Mouse (Mus musculus) neural tube, embryonic 11.5 days (tissue): ENCODE measurements at regions not wholly inside any gene's neighbourhood (a gene's known extent, or its start where the extent isn't known, plus 50 kb on each side); places are given as distances from the start of the nearest gene placed in this dataset.

Source experiments
- ATAC-seq: fragments of 200-750 bp; cut with Nextera tagmentation; 2 replicates; pipeline ENCODE4 v1.8.0; 2017; ENCODE audit warnings: moderate number of reproducible peaks, mild to moderate bottlenecking, moderate TSS enrichment, moderate library complexity; ENCODE audit not compliant: insufficient read depth, low FRiP score, low TSS enrichment
- DNase-seq: peaks from one replicate; pipeline ENCODE4 v3.0.0-alpha.2; 2015; ENCODE audit warnings: low spot score
- H3K27ac ChIP-seq: fragments of 300-500 bp; sonication (generic); 2 replicates; pipeline ENCODE4 v1.5.1; 2014; ENCODE audit warnings: low read depth, mild to moderate bottlenecking, low read length
- H3K27me3 ChIP-seq: fragments of 300-500 bp; sonication (generic); 2 replicates; pipeline ENCODE4 v1.6.1; 2014; ENCODE audit warnings: mild to moderate bottlenecking, low read length, mixed read lengths; ENCODE audit not compliant: control insufficient read depth, insufficient read depth
- H3K36me3 ChIP-seq: fragments of 300-500 bp; sonication (generic); 2 replicates; pipeline ENCODE4 v1.6.1; 2014; ENCODE audit warnings: mild to moderate bottlenecking, low read length, moderate library complexity, mixed read lengths; ENCODE audit not compliant: control insufficient read depth, insufficient read depth
- H3K4me1 ChIP-seq: fragments of 300-500 bp; sonication (generic); 2 replicates; pipeline ENCODE4 v1.6.1; 2014; ENCODE audit warnings: low read length, mixed read lengths; ENCODE audit not compliant: control insufficient read depth, insufficient read depth
- H3K4me2 ChIP-seq: fragments of 300-500 bp; sonication (generic); 2 replicates; pipeline ENCODE4 v1.6.1; 2014; ENCODE audit warnings: low read depth, mild to moderate bottlenecking, moderate library complexity
- H3K4me3 ChIP-seq: fragments of 300-500 bp; sonication (generic); 2 replicates; pipeline ENCODE4 v1.5.1; 2014; ENCODE audit warnings: low read depth, low read length
- H3K9ac ChIP-seq: fragments of 300-500 bp; sonication (generic); 2 replicates; pipeline ENCODE4 v1.6.1; 2014; ENCODE audit warnings: mild to moderate bottlenecking, low read length
- H3K9me3 ChIP-seq: fragments of 300-500 bp; sonication (generic); 2 replicates; pipeline ENCODE4 v1.6.1; 2016; ENCODE audit warnings: low read length; ENCODE audit not compliant: control insufficient read depth
- WGBS: fragments of 180-500 bp; shearing (Covaris S2); extraction: QIAGEN DNeasy Blood & Tissue Kit; methylation state at CpG from one replicate; pipeline ENCODE4 v1.1.7; 2014; 5-methylcytosine and 5-hydroxymethylcytosine counted together

- Histone ChIP-seq H3K36me3 (no peaks in the 10 kb centered on the region), H3K27ac (no peak overlapping the region), H3K4me1 (no peaks in the 10 kb centered on the region), H3K9ac (no peak overlapping the region), H3K4me2 (no peak overlapping the region), H3K9me3 (no peaks in the 10 kb centered on the region), H3K4me3 (no peak overlapping the region), H3K27me3 (no peaks in the 10 kb centered on the region)
- ATAC-seq (no peak), DNase-seq (no peak)
- 91% methylated on average over 1 of the region's 1 CpGs for WGBS
Measured at GRCm38 (mm10) chr1:114456406-114456805, 1228.2 kb upstream of the Cntnap5a start.

GRCm38 (mm10) chr1:114496455-114496854 lies 1188.1 kb upstream of the Cntnap5a start:
- Histone ChIP-seq H3K4me1 (no peaks in the 10 kb centered on the region), H3K4me3 (no peak overlapping the region), H3K27ac (no peak overlapping the region), H3K9me3 (no peaks in the 10 kb centered on the region), H3K4me2 (no peak overlapping the region), H3K9ac (no peak overlapping the region), H3K27me3 (no peaks in the 10 kb centered on the region), H3K36me3 (no peaks in the 10 kb centered on the region)
- ATAC-seq (no peak), DNase-seq (no peak)
- WGBS = 73% methylated on average over 1 of the region's 1 CpGs

- Histone ChIP-seq H3K4me1 (no peaks in the 10 kb centered on the region), H3K27ac (no peak overlapping the region), H3K4me2 (no peak overlapping the region), H3K9ac (no peak overlapping the region), H3K27me3 (no peaks in the 10 kb centered on the region), H3K4me3 (no peak overlapping the region), H3K36me3 (no peaks in the 10 kb centered on the region), H3K9me3 (no peaks in the 10 kb centered on the region)
- WGBS = 89% methylated on average over 1 of the region's 1 CpGs
- DNase-seq = no peak
- ATAC-seq = no peak
Measured at GRCm38 (mm10) chr1:114515709-114516108, 1168.8 kb upstream of the Cntnap5a start.

GRCm38 (mm10) chr1:114519860-114520259 lies 1164.7 kb upstream of the Cntnap5a start:
- H3K4me2 ChIP-seq = no peak overlapping the region
- no peak overlapping the region for H3K27ac ChIP-seq
- H3K4me1 ChIP-seq = no peaks in the 10 kb centered on the region
- no peak for DNase-seq
- H3K9ac ChIP-seq = no peak overlapping the region
- no peaks in the 10 kb centered on the region for H3K27me3 ChIP-seq
- H3K9me3 ChIP-seq = no peaks in the 10 kb centered on the region
- H3K4me3 ChIP-seq = no peak overlapping the region
- no peak for ATAC-seq
- no peaks in the 10 kb centered on the region for H3K36me3 ChIP-seq

- no peaks in the 10 kb centered on the region for H3K27me3 ChIP-seq
- DNase-seq (no peak), ATAC-seq (peak; percentile 68; the same call in 1 of the 2 replicates)
- H3K4me1 ChIP-seq = no peaks in the 10 kb centered on the region
- 25% methylated on average over 1 of the region's 1 CpGs for WGBS
- no peak overlapping the region for H3K4me2 ChIP-seq
- H3K9ac ChIP-seq = no peak overlapping the region
- no peaks in the 10 kb centered on the region for H3K36me3 ChIP-seq
- H3K27ac ChIP-seq = no peak overlapping the region
- no peaks in the 10 kb centered on the region for H3K9me3 ChIP-seq
- H3K4me3 ChIP-seq = no peak overlapping the region
Measured at GRCm38 (mm10) chr1:114528545-114528944, 1156.0 kb upstream of the Cntnap5a start.

- no peak overlapping the region for H3K4me3 ChIP-seq
- no peaks in the 10 kb centered on the region for H3K4me1 ChIP-seq
- H3K27me3 ChIP-seq = no peaks in the 10 kb centered on the region
- no peak overlapping the region for H3K9ac ChIP-seq
- 86% methylated on average over 1 of the region's 1 CpGs for WGBS
- no peaks in the 10 kb centered on the region for H3K36me3 ChIP-seq
- ATAC-seq (no peak), DNase-seq (no peak)
- H3K9me3 ChIP-seq = no peaks in the 10 kb centered on the region
- no peak overlapping the region for H3K4me2 ChIP-seq
- no peak overlapping the region for H3K27ac ChIP-seq
Measured at GRCm38 (mm10) chr1:114533881-114534280, 1150.7 kb upstream of the Cntnap5a start.

- ATAC-seq = no peak
- H3K27me3 ChIP-seq = no peaks in the 10 kb centered on the region
- H3K4me2 ChIP-seq = no peak overlapping the region
- H3K4me1 ChIP-seq = no peaks in the 10 kb centered on the region
- no peak for DNase-seq
- H3K9me3 ChIP-seq = no peaks in the 10 kb centered on the region
- WGBS = 83% methylated on average over 1 of the region's 1 CpGs
- H3K36me3 ChIP-seq = no peaks in the 10 kb centered on the region
- no peak overlapping the region for H3K4me3 ChIP-seq
- H3K9ac ChIP-seq = no peak overlapping the region
- no peak overlapping the region for H3K27ac ChIP-seq
Measured at GRCm38 (mm10) chr1:114546997-114547396, 1137.6 kb upstream of the Cntnap5a start.

- H3K4me1 ChIP-seq = no peaks in the 10 kb centered on the region
- H3K9me3 ChIP-seq = no peaks in the 10 kb centered on the region
- no peak overlapping the region for H3K9ac ChIP-seq
- no peak for ATAC-seq
- H3K27ac ChIP-seq = no peak overlapping the region
- no peak overlapping the region for H3K4me3 ChIP-seq
- WGBS = 81% methylated on average over 1 of the region's 1 CpGs
- DNase-seq = no peak
- no peak overlapping the region for H3K4me2 ChIP-seq
- H3K27me3 ChIP-seq = no peaks in the 10 kb centered on the region
- H3K36me3 ChIP-seq = no peaks in the 10 kb centered on the region
Measured at GRCm38 (mm10) chr1:114552719-114553118, 1131.8 kb upstream of the Cntnap5a start.

- H3K36me3 ChIP-seq = no peaks in the 10 kb centered on the region
- WGBS = 81% methylated on average over 2 of the region's 2 CpGs
- DNase-seq (no peak), ATAC-seq (no peak)
- H3K9ac ChIP-seq = no peak overlapping the region
- H3K4me3 ChIP-seq = no peak overlapping the region
- H3K4me2 ChIP-seq = no peak overlapping the region
- H3K9me3 ChIP-seq = no peaks in the 10 kb centered on the region
- H3K27ac ChIP-seq = no peak overlapping the region
- H3K4me1 ChIP-seq = no peaks in the 10 kb centered on the region
- H3K27me3 ChIP-seq = no peaks in the 10 kb centered on the region
Measured at GRCm38 (mm10) chr1:114554453-114554852, 1130.1 kb upstream of the Cntnap5a start.
